Mouse (Mus musculus) sigmoid colon, adult 10 weeks (tissue): ENCODE results near the gene Ackr3. TPM values are rescaled to one million over a fixed set of nuclear protein-coding genes. Genes with fewer than 3 reads are reported as not detected.

Source experiments
- polyA plus RNA-seq: library from polyadenylated mRNA; stranded (reverse); fragments of 350-450 nt; fragmentation: Illumina TruSeq; extraction: RNeasy Lipid Tissue Mini Kit (QIAGEN cat#74804); gene quantifications from one replicate; pipeline ENCODE4 v1.2.3, GENCODE M21; 2014; ENCODE audit warnings: low read depth, low replicate concordance

Ackr3 gene
- polyA plus RNA-seq = 6.5 TPM

DNA sequence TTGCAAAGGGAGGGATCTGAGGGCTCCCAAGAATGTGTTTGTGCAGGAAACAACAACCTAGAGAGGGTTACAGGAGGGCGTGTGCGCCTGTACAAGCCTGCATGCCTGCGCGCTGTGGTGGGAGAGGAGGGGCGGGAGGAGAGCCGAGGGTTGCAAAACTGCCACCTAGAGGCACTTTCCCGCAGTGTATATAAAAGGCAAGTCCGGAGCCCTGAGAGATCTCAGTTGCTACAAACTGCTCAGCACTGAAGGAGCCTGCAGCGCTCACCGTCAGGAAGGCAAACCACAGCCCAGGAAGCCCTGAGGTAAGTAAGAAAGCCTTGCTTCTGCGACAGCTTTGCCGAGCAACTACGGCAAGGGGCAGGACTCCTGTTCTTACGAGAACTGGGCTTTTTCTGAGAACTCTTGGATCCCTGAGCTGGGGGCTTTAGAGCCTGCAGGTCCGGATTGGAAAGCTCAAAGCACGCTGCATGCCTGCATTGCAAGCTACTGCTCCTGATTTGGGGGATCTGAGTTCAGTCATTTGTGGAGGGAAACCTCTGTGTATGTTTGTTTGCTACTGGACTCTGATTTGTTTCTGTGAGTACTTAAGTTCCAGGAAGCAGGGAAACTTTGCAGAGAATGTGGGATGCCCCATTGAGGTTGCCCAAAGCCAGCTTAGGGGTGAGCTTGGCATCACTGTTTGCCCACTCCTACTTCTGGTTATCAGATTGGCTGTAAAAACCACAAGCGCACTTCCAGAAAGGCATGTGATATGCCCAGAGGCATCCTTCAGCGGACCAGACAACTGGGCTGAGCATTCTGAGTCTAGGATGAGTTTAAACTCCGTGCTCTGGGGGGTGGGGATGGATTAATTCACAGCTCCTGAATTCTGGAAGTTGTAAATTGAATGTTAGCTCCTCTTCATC lies at the start of gene Ackr3:
Ackr3 (plus strand) TSS at position 198 of the 908 bp plus-strand sequence.

Other genes with a start within 250 kb of the Ackr3 start
- not detected for gene Asb18, start 189.3 kb upstream of the Ackr3 start, polyA plus RNA-seq
- not detected for gene Iqca, start 50.6 kb upstream of the Ackr3 start, polyA plus RNA-seq